Mouse (Mus musculus): ENCODE data around the gene Comt.

Gene Comt

GRCm38 (mm10) chr16:18357977-18358376 is 68.7 kb downstream of the Comt start:
- DNase-seq (ENCODE audit: low read depth, low spot score) = no peak

- DNase-seq (ENCODE audit: low read depth, low spot score) = no peak
These were observed 69.7 kb downstream of the Comt start for GRCm38 (mm10) chr16:18356961-18357360.

All from R1 (cell line).